Comparison of ENCODE assay signal across 16 mouse cellular contexts in the genomic region with DNA sequence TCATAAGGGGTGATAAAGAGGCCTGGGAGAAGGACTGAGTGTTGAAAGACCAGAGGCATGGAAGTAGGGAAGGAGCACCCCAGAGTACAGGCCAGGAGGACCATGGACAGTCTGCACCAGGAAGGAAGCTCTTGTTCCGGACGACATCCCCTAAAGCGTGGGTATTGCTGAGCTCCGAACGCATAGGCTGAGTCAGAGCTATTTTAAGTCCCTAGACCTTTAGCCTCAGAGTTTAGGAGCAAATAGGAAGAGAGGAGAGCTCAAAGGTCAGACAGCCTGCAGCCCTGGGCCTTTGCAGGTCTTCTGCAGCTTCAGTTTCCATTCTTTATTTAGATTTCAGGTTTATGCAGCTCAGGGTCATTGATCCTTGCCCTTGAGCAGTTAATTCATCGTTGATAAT.
DNase-seq lines count a peak whose midpoint lies in the region; ATAC-seq and TF ChIP-seq lines count a peak whose summit lies in the region.
"Had no signal": no experiment of that assay in that cellular context is flagged by ENCODE, and none has a peak within 500 bp of the region (broad histone marks: within the 10 kb centered on the region; RNA-seq: fewer than 3 reads in every experiment).

No protein-coding gene starts in this region.

- TF ChIP-seq CTCF in heart, adult 2 months (IDR thresholded peaks at IDR 0.05) = no peak
- no peak for TF ChIP-seq CTCF in intestine, postnatal 0 days (IDR thresholded peaks at IDR 0.05; ENCODE audit: low read depth)

- H3K79me2 ChIP-seq in heart, adult 2 months (replicated peaks; ENCODE audit: control insufficient read depth, insufficient read depth, low read length) = no peaks in the 10 kb centered on the region

- H3K4me2 ChIP-seq in intestine, postnatal 0 days (replicated peaks; ENCODE audit: low read depth) = no peak overlapping the region
- no peak overlapping the region for H3K4me2 ChIP-seq in liver, embryonic 15.5 days
- H3K4me2 ChIP-seq in hindbrain, embryonic 13.5 days = no peak overlapping the region
- H3K4me2 ChIP-seq: limb, embryonic 12.5 days; lung, embryonic 15.5 days; midbrain, embryonic 11.5 days had no signal

- H3K27me3 ChIP-seq in heart, adult 2 months (ENCODE audit: control insufficient read depth, insufficient read depth, low read length) = no peaks in the 10 kb centered on the region
- H3K27me3 ChIP-seq in intestine, postnatal 0 days (replicated peaks; ENCODE audit: control insufficient read depth, insufficient read depth, low read length) = no peaks in the 10 kb centered on the region
- H3K27me3 ChIP-seq in liver, embryonic 15.5 days = no peaks in the 10 kb centered on the region
- no peaks in the 10 kb centered on the region for H3K27me3 ChIP-seq in hindbrain, embryonic 13.5 days
- H3K27me3 ChIP-seq: CH12.LX; limb, embryonic 12.5 days; lung, embryonic 15.5 days had no signal

- H3K36me3 ChIP-seq in heart, adult 2 months (ENCODE audit: control insufficient read depth, insufficient read depth, low read length) = no peaks in the 10 kb centered on the region
- no peaks in the 10 kb centered on the region for H3K36me3 ChIP-seq in intestine, postnatal 0 days (ENCODE audit: control insufficient read depth, insufficient read depth)
- H3K36me3 ChIP-seq in liver, embryonic 15.5 days (replicated peaks) = no peaks in the 10 kb centered on the region
- no peaks in the 10 kb centered on the region for H3K36me3 ChIP-seq in hindbrain, embryonic 13.5 days
- H3K36me3 ChIP-seq: limb, embryonic 12.5 days; lung, embryonic 15.5 days had no signal

- no peak for TF ChIP-seq EP300 in heart, adult 2 months (IDR thresholded peaks at IDR 0.05; ENCODE audit: insufficient read depth, low read depth, low read length)

- intact Hi-C loops in heart, adult 2 months (cut with DNase I) = no loop called here
- intact Hi-C loops in heart, postnatal 25 days (cut with DNase I) = no loop called here

- peak; percentile 53; the same call in 1 of the 2 replicates for ATAC-seq in intestine, postnatal 0 days
- ATAC-seq in liver, embryonic 15.5 days (ENCODE audit: insufficient read depth) = peak; percentile 70
- no peak for ATAC-seq in hindbrain, embryonic 13.5 days (ENCODE audit: low FRiP score)
- no peak for ATAC-seq in erythroid progenitor cell, adult 5-6 weeks (replicated peaks; ENCODE audit: low FRiP score, poor library complexity, severe bottlenecking)

- no peak overlapping the region for H3K4me3 ChIP-seq in heart, adult 2 months
- no peak overlapping the region for H3K4me3 ChIP-seq in intestine, postnatal 0 days (ENCODE audit: low read depth, low read length)
- H3K4me3 ChIP-seq in liver, embryonic 15.5 days (replicated peaks) = no peak overlapping the region
- H3K4me3 ChIP-seq in hindbrain, embryonic 13.5 days = no peak overlapping the region
- H3K4me3 ChIP-seq: limb, embryonic 12.5 days; lung, embryonic 15.5 days had no signal

- peak overlapping the region; percentile 17; the same call in 1 of the 2 replicates for H3K27ac ChIP-seq in heart, adult 2 months
- no peak overlapping the region for H3K27ac ChIP-seq in intestine, postnatal 0 days (ENCODE audit: low read depth, low read length)
- peak overlapping the region; percentile 33; the same call in 1 of the 2 replicates for H3K27ac ChIP-seq in liver, embryonic 15.5 days (replicated peaks)
- H3K27ac ChIP-seq in hindbrain, embryonic 13.5 days = no peak overlapping the region
- H3K27ac ChIP-seq: limb, embryonic 12.5 days; lung, embryonic 15.5 days had no signal

- WGBS in heart, adult 2 months = 42% methylated on average over 6 of the region's 6 CpGs
- 18% methylated on average over 6 of the region's 6 CpGs for WGBS in intestine, postnatal 0 days
- WGBS in liver, embryonic 15.5 days (ENCODE audit: insufficient replicate concordance) = 28% methylated on average over 6 of the region's 6 CpGs
- WGBS in hindbrain, embryonic 13.5 days = 86% methylated on average over 6 of the region's 6 CpGs

- peaks cover 4% of the 10 kb centered on the region for H3K4me1 ChIP-seq in heart, adult 2 months (ENCODE audit: control insufficient read depth, insufficient read depth, low read length)
- H3K4me1 ChIP-seq in intestine, postnatal 0 days (replicated peaks; ENCODE audit: control insufficient read depth, insufficient read depth, low read length) = 0 out of 2 replicates have a peak, but pooled peaks cover 3% of the 10 kb centered on the region
- H3K4me1 ChIP-seq in liver, embryonic 15.5 days (replicated peaks) = peaks cover 10% of the 10 kb centered on the region; the same call in 1 of the 2 replicates
- H3K4me1 ChIP-seq in hindbrain, embryonic 13.5 days (replicated peaks) = 0 out of 2 replicates have a peak, but pooled peaks cover 3% of the 10 kb centered on the region
- H3K4me1 ChIP-seq: limb, embryonic 12.5 days; lung, embryonic 15.5 days had no signal

- H3K9ac ChIP-seq in heart, adult 2 months (ENCODE audit: low read depth, low read length) = no peak overlapping the region
- H3K9ac ChIP-seq in intestine, postnatal 0 days (ENCODE audit: low read depth, low read length) = no peak overlapping the region
- H3K9ac ChIP-seq in liver, embryonic 15.5 days = no peak overlapping the region
- no peak overlapping the region for H3K9ac ChIP-seq in hindbrain, embryonic 13.5 days
- H3K9ac ChIP-seq: limb, embryonic 12.5 days; lung, embryonic 15.5 days had no signal

- no peaks in the 10 kb centered on the region for H3K9me3 ChIP-seq in intestine, postnatal 0 days (ENCODE audit: control insufficient read depth)
- no peaks in the 10 kb centered on the region for H3K9me3 ChIP-seq in liver, embryonic 15.5 days (replicated peaks)
- H3K9me3 ChIP-seq in hindbrain, embryonic 13.5 days = no peaks in the 10 kb centered on the region
- H3K9me3 ChIP-seq: limb, embryonic 12.5 days; lung, embryonic 15.5 days had no signal

- no peak for TF ChIP-seq POLR2A in heart, adult 2 months (IDR thresholded peaks at IDR 0.05; ENCODE audit: insufficient read depth, low read depth, low read length)

- DNase-seq in heart, adult 2 months = no peak
- no peak for DNase-seq in heart, postnatal 25 days (ENCODE audit: low spot score)
- peak; percentile 40 to 72 for DNase-seq in kidney, postnatal 36 days
- DNase-seq in kidney, postnatal 4 days = no peak
- DNase-seq: adrenal gland, postnatal 36 days; cerebellum, adult 18-20 months; retina, postnatal 1 day; thymus, postnatal 25 days had no signal

Comparison
In these comparisons a context has a peak if more than half of its experiments do, and no peak if none do; other contexts are left out.
1. DNase-seq: peak in kidney, postnatal 36 days (2 of 2); none in heart, adult 2 months (0 of 2), heart, postnatal 25 days (single experiment) and kidney, postnatal 4 days (0 of 2).
2. H3K27ac ChIP-seq: peak in heart, adult 2 months (single experiment) and liver, embryonic 15.5 days (single experiment); none in intestine, postnatal 0 days (single experiment) and hindbrain, embryonic 13.5 days (single experiment).
3. ATAC-seq: peak in intestine, postnatal 0 days (single experiment) and liver, embryonic 15.5 days (single experiment); none in hindbrain, embryonic 13.5 days (single experiment) and erythroid progenitor cell, adult 5-6 weeks (single experiment).